Mouse (Mus musculus) liver, embryonic 16.5 days (tissue): ENCODE results near the gene Gltpd2. TPM values are rescaled to one million over a fixed set of nuclear protein-coding genes. Genes with fewer than 3 reads are reported as not detected.
"Not testable (repeated sequence)": the region's sequence is repeated elsewhere in the genome, so short reads cannot be mapped to it uniquely, and the experiment has no call there.

Source experiments
- ATAC-seq: fragments of 200-750 bp; cut with Nextera tagmentation; 2 replicates; pipeline ENCODE4 v1.8.0; 2017; ENCODE audit warnings: low read depth, mild to moderate bottlenecking, moderate number of reproducible peaks, moderate library complexity
- H3K27ac ChIP-seq: fragments of 300-500 bp; sonication (generic); 2 replicates; pipeline ENCODE4 v1.5.1; 2014; ENCODE audit warnings: mild to moderate bottlenecking, low read length
- H3K27me3 ChIP-seq: fragments of 300-500 bp; sonication (generic); 2 replicates; pipeline ENCODE4 v1.6.1; 2014; ENCODE audit warnings: low read depth, low read length, mixed read lengths; ENCODE audit not compliant: control insufficient read depth, insufficient read depth
- H3K36me3 ChIP-seq: fragments of 300-500 bp; sonication (generic); 2 replicates; pipeline ENCODE4 v1.6.1; 2014; ENCODE audit warnings: mild to moderate bottlenecking; ENCODE audit not compliant: control insufficient read depth, insufficient read depth
- H3K4me1 ChIP-seq: fragments of 300-500 bp; sonication (generic); 2 replicates; pipeline ENCODE4 v1.6.1; 2014; ENCODE audit warnings: low read depth, low read length, mixed read lengths; ENCODE audit not compliant: control insufficient read depth
- H3K4me2 ChIP-seq: fragments of 300-500 bp; sonication (generic); 2 replicates; pipeline ENCODE4 v1.6.1; 2014; ENCODE audit warnings: low read depth, low read length, mixed read lengths
- H3K4me3 ChIP-seq: fragments of 300-500 bp; sonication (generic); 2 replicates; pipeline ENCODE4 v1.5.1; 2014; ENCODE audit warnings: low read depth, mild to moderate bottlenecking, low read length
- H3K9ac ChIP-seq: fragments of 300-500 bp; sonication (generic); 2 replicates; pipeline ENCODE4 v1.6.1; 2014; ENCODE audit warnings: low read depth, low read length
- H3K9me3 ChIP-seq: fragments of 300-500 bp; sonication (generic); replicated peaks from 2 replicates; pipeline ENCODE4 v1.6.1; 2016; ENCODE audit warnings: low read length; ENCODE audit not compliant: control insufficient read depth
- WGBS: fragments of 180-500 bp; shearing (Covaris S2); extraction: QIAGEN DNeasy Blood & Tissue Kit; methylation state at CpG from one replicate; pipeline ENCODE4 v1.1.7; 2014; ENCODE audit not compliant: insufficient replicate concordance; 5-methylcytosine and 5-hydroxymethylcytosine counted together
- polyA plus RNA-seq: library from polyadenylated mRNA; unstranded; fragments of >200 nt; fragmentation: Nextera tagmentation; extraction: Ambion mirVana; gene quantifications from 2 replicates; pipeline ENCODE4 v1.2.1, GENCODE M21; 2015

The Gltpd2 gene
- polyA plus RNA-seq, 1 experiment from 2014 or later: 35.3 TPM

- Histone ChIP-seq H3K36me3 (peaks cover 10% of the 10 kb centered on the region), H3K4me3 (peak within 1 kb of the TSS; percentile 85), H3K27ac (peak within 1 kb of the TSS; percentile 53), H3K4me1 (peaks cover 9% of the 10 kb centered on the region), H3K4me2 (peak within 1 kb of the TSS; percentile 82), H3K27me3 (peaks cover 3% of the 10 kb centered on the region), H3K9ac (peak within 1 kb of the TSS; percentile 80), H3K9me3 (no peaks in the 10 kb centered on the region)
- WGBS: 0% methylated on average over 25 of the region's 26 CpGs
- ATAC-seq: peak; percentile 95
These were observed 6.2 kb downstream of the Gltpd2 start, which contains the start of gene Psmb6 for GRCm38 (mm10) chr11:70525184-70525678. Psmb6 (plus strand) TSS chr11:70525367.

- Histone ChIP-seq H3K4me2 (peak overlapping the region; percentile 82), H3K9ac (peak overlapping the region; percentile 80), H3K4me1 (peaks cover 9% of the 10 kb centered on the region), H3K4me3 (peak overlapping the region; percentile 85), H3K9me3 (no peaks in the 10 kb centered on the region), H3K27me3 (no peaks in the 10 kb centered on the region), H3K27ac (peak overlapping the region; percentile 53; the same call in 1 of the 2 replicates), H3K36me3 (peaks cover 10% of the 10 kb centered on the region)
- under 1% methylated on average over 12 of the region's 12 CpGs for WGBS
- ATAC-seq: 0 out of 2 replicates have a peak, but pooled peaks have one; percentile 12
These were observed 6.7 kb downstream of the Gltpd2 start for GRCm38 (mm10) chr11:70525726-70526125.

GRCm38 (mm10) chr11:70526211-70526610 lies 7.2 kb downstream of the Gltpd2 start:
- Histone ChIP-seq H3K27ac (no peak overlapping the region), H3K9me3 (no peaks in the 10 kb centered on the region), H3K4me1 (peaks cover 9% of the 10 kb centered on the region), H3K36me3 (peaks cover 10% of the 10 kb centered on the region), H3K9ac (no peak overlapping the region), H3K27me3 (no peaks in the 10 kb centered on the region), H3K4me3 (peak overlapping the region; percentile 85), H3K4me2 (peak overlapping the region; percentile 82)
- ATAC-seq: no peak
- 82% methylated on average over 12 of the region's 12 CpGs for WGBS

GRCm38 (mm10) chr11:70528610-70529009 lies 9.6 kb downstream of the Gltpd2 start:
- peaks cover 9% of the 10 kb centered on the region for H3K4me1 ChIP-seq
- no peak for ATAC-seq

GRCm38 (mm10) chr11:70531065-70531464 lies 12.1 kb downstream of the Gltpd2 start:
- 59% methylated on average over 2 of the region's 2 CpGs for WGBS
- H3K4me3 ChIP-seq: not testable (repeated sequence)

More at GRCm38 (mm10) chr11:70528610-70529009, 9.6 kb downstream of the Gltpd2 start:
- Histone ChIP-seq H3K4me3 (no peak overlapping the region), H3K9me3 (no peaks in the 10 kb centered on the region), H3K36me3 (peaks cover 10% of the 10 kb centered on the region), H3K27ac (no peak overlapping the region), H3K4me2 (no peak overlapping the region), H3K9ac (no peak overlapping the region), H3K27me3 (no peaks in the 10 kb centered on the region)
- 67% methylated on average over 7 of the region's 7 CpGs for WGBS

GRCm38 (mm10) chr11:70532839-70533238 lies 13.8 kb downstream of the Gltpd2 start, which contains the start of gene Gm40193:
Gm40193 (minus strand) TSS chr11:70532939.
- Histone ChIP-seq H3K9ac (no peak within 1 kb of the TSS), H3K4me1 (no peaks in the 10 kb centered on the region), H3K9me3 (no peaks in the 10 kb centered on the region), H3K27me3 (no peaks in the 10 kb centered on the region), H3K36me3 (no peaks in the 10 kb centered on the region; the same call in 1 of the 2 replicates), H3K4me3 (no peak within 1 kb of the TSS), H3K27ac (no peak within 1 kb of the TSS), H3K4me2 (no peak within 1 kb of the TSS)
- ATAC-seq: no peak
- WGBS: 72% methylated on average over 6 of the region's 6 CpGs

More at GRCm38 (mm10) chr11:70531065-70531464, 12.1 kb downstream of the Gltpd2 start:
- H3K4me1 ChIP-seq, H3K9me3 ChIP-seq, H3K9ac ChIP-seq, H3K27me3 ChIP-seq, ATAC-seq, H3K4me2 ChIP-seq, H3K27ac ChIP-seq: not testable (repeated sequence)
- peaks cover 10% of the 10 kb centered on the region for H3K36me3 ChIP-seq

GRCm38 (mm10) chr11:70539423-70539822 lies 20.4 kb downstream of the Gltpd2 start:
- Histone ChIP-seq H3K4me1 (peaks cover 3% of the 10 kb centered on the region; the same call in 1 of the 2 replicates), H3K27ac (no peak overlapping the region; the same call in 1 of the 2 replicates), H3K4me3 (peak overlapping the region; percentile 55), H3K9ac (peak overlapping the region; percentile 38), H3K36me3 (no peaks in the 10 kb centered on the region), H3K9me3 (no peaks in the 10 kb centered on the region), H3K27me3 (peaks cover 34% of the 10 kb centered on the region), H3K4me2 (peak overlapping the region; percentile 61)
- WGBS: 17% methylated on average over 9 of the region's 9 CpGs
- ATAC-seq: no peak

GRCm38 (mm10) chr11:70539877-70540587 lies 21.0 kb downstream of the Gltpd2 start, which contains the start of gene Pld2:
Pld2 (plus strand) TSS chr11:70540064.
- Histone ChIP-seq H3K9me3 (no peaks in the 10 kb centered on the region), H3K4me1 (peaks cover 3% of the 10 kb centered on the region; the same call in 1 of the 2 replicates), H3K27me3 (peaks cover 34% of the 10 kb centered on the region), H3K36me3 (no peaks in the 10 kb centered on the region), H3K4me3 (peak within 1 kb of the TSS; percentile 55), H3K27ac (no peak within 1 kb of the TSS; the same call in 1 of the 2 replicates), H3K9ac (peak within 1 kb of the TSS; percentile 38), H3K4me2 (peak within 1 kb of the TSS; percentile 61)
- WGBS: 1% methylated on average over 65 of the region's 65 CpGs
- ATAC-seq: peak; percentile 97

- peak overlapping the region; percentile 55; the same call in 1 of the 2 replicates for H3K4me3 ChIP-seq
- 72% methylated on average over 7 of the region's 7 CpGs for WGBS
- H3K27me3 ChIP-seq: peaks cover 34% of the 10 kb centered on the region
These were observed 21.9 kb downstream of the Gltpd2 start for GRCm38 (mm10) chr11:70540928-70541327.

More at GRCm38 (mm10) chr11:70540928-70541327, 21.9 kb downstream of the Gltpd2 start:
- ATAC-seq: no peak
- no peak overlapping the region for H3K27ac ChIP-seq
- no peaks in the 10 kb centered on the region for H3K9me3 ChIP-seq
- peaks cover 3% of the 10 kb centered on the region; the same call in 1 of the 2 replicates for H3K4me1 ChIP-seq
- no peak overlapping the region for H3K9ac ChIP-seq
- H3K36me3 ChIP-seq: no peaks in the 10 kb centered on the region
- peak overlapping the region; percentile 61; the same call in 1 of the 2 replicates for H3K4me2 ChIP-seq
